Mouse (Mus musculus): ENCODE measurements at regions not wholly inside any gene's neighbourhood (a gene's known extent, or its start where the extent isn't known, plus 50 kb on each side); places are given as distances from the start of the nearest gene placed in this dataset.

DNA sequence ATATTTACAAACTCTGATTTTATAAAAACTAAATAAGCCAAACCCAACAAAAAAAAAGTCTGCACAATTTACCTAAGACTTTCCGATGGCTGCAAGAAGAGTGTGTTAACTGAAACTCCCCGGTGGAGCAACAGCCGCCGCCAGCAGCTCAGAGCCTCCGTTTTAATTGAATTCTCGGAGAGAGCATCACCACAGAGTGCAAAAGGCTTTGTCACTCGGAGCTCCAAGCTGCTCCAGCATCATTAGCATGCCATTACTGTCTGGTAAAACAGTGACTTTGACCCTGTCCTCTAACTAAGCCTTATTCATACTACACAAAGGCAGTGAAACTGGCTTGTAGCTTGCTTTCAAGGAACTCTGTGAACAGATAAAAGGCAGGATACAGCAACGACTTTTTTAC, 176.5 kb downstream of the Efnb2 start:
- DNase-seq (ENCODE audit: low read depth) = no peak

DNA sequence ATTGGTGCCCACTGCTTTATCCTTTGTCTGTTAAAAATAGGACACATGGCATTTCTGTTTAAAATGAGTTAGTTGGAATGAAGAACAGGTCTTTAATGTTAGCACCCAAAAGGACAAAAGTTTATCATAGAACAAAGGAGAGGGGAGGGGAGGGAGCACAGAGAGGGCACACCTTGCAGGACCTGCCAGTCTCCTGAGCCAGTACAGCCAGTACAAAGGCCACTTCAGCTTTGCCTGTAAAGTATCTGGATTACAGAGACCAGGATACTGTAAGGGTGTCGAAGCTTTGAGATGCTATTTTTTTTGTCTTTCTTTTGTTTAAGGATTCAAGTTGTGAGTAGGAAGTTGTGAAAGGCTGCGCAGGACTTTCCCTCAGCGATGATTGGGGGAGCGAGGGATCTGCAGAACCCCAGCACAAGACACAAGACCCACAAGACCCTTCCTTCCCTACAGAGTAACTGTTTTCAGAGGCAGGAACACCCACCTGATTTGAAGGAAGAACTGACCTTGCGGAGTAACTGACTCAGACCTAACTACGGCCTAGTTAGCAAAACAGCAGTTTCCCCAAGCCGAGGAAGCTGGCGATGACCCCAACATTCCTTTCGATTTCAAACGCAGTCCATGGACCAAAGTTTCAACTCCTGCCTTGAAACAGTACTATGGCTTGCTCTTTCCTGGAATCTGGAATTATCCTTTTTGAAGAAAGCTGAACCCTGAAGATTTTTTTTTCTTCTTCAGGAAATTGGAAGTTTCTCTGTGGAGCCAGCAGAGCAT, 178.1 kb downstream of the Efnb2 start:
- no peak for DNase-seq (ENCODE audit: low read depth)

DNA sequence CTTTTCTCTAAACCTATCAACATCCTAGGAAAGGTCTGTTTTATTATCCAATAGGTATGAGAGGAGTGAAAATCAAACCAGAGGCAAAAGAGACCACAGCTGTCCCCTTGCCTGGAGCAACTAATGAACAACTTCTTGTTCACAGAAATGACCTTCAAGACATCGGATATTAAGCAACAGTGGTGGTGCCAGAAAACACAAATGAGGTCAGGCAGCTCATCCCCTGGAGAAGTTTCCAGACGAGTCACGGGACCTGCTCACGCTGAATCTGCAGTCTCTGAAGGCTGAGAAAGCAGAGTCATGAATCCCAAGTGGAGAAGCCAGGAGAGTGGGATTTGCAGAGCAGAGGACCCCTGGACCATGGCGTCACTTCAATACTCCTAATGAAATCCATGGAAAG, 183.6 kb downstream of the Efnb2 start:
- DNase-seq (ENCODE audit: low read depth) = no peak

DNA sequence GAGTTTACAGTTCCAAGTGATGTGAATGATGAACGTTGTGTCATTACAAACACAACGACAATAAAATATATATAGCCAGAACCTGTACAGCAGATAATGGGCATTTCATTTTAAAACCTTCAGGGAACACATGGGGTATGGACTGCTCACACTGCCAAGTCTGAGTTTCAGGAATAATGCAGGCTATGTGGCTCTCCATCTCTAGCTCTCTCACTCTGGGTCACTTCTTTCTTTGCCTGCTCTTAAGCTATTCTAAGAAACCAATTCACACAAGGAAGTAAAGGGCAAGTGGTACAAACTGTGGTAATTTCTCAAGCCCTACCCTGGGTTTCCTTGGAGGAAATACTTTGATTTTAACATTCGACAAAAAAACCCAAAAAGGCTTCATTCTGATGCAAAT, 192.5 kb downstream of the Efnb2 start:
- DNase-seq (ENCODE audit: low read depth) = no peak

DNA sequence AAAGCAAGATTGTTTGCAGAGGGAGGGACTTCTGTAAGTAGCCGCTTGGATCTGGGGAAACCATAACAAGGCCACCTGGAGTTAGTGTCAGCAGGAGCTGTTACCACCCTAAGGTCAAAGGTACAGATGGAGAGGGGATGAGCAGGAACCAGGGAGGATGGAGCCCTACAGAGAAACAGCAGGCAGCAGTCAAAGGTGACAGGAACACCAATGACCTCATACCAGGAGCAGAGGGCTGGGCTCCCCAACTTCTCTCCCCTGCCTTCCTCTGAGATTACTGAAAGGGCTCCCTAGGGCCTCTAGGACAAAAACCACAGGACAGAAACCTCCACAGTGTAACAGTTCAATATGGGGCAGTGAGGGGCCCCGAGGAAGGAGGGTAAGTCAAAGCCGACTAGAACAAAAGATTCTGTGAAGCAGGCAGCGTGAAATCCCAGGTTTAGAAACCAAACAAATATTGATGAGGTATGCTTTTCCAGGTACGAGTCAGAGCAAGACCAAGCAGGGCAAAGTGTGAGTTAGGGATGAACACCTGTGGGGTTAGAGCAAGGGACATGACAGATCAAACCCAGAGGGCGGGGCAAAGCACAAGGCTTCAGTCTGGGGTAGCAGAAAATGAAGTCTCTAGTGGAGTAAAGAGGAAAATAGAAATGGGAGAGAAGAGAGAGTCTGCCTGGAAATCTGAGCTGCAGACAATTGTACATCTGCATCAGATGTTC, 194.4 kb downstream of the Efnb2 start:
- no peak for DNase-seq (ENCODE audit: low read depth)

DNA sequence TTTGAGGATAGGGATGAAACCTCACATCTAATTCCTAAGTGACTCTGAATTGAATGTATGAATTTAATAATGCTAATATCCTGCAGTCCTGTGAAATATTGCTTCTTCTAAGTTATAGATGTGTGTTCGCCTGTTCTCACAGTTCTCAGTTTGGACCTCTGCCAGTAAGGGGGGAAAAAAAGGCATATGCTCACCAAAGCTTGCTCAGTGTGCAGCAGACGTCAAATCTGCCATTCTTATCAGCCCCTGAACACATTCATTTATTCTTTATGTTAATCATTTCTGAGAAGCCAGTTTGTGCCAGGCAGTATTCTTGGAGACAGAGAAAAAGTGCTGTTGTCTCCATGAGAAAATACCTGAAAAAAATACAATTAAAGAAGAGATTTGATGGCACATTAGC, 198.6 kb downstream of the Efnb2 start:
- no peak for DNase-seq (ENCODE audit: low read depth)

DNA sequence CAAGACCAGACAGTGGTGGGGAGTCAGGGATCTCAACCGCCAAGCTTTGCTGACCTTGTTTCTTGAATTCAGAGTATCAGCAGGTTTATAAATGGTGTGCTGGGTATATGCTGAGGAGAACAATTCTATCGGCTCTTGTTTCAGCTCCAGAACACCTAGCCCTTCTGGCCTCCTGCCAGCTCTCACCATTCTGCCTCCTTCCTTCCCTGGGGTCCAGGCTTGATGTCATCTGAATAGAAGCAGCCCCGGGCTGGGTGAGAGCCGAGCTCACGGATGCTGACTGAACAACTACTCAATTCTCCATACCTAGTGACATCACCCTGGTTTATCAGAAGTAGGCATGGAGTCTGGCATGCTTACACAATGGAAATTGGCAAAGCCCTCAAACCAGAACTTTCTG, 203.5 kb downstream of the Efnb2 start:
- DNase-seq (ENCODE audit: low read depth) = no peak

DNA sequence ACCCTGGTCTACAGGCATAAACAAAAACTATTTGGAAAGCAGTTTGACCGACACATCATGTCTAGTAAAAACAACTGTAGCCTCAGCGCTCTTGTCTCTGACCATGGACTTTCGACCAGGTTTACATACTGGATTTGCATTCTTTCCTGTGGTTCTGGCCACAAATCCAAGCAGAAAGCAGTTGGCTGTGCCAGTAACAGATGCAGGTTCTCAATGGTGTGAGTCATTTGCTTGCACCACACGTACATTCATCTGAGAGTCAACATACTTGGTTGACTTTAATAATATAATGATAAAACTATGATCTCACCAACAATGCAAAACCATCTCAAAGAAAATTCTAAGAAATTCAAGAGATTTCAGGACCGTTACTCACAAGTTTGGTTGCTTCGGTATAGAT, 207.1 kb downstream of the Efnb2 start:
- peak; percentile 67 for DNase-seq (ENCODE audit: low read depth)

DNA sequence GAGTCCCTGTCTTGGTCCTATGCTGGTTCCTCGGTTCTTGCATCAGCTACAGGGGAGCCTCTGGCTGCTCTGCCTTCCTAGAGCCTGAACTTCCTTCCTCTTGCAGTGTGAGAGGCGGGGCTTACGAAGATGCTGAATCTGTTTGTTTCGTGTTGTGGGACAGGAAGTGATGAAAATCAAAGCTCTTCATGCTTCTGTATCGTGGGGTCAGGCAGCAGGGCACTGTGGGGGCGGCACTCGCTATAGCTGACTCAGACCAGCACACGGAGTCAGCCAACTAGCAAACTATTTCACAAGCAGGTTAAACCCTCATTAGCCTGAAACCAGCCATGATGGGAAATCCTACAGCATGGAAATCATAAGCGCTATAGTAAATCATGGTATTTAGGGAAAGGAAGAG, 208.8 kb downstream of the Efnb2 start:
- DNase-seq (ENCODE audit: low read depth) = no peak

DNA sequence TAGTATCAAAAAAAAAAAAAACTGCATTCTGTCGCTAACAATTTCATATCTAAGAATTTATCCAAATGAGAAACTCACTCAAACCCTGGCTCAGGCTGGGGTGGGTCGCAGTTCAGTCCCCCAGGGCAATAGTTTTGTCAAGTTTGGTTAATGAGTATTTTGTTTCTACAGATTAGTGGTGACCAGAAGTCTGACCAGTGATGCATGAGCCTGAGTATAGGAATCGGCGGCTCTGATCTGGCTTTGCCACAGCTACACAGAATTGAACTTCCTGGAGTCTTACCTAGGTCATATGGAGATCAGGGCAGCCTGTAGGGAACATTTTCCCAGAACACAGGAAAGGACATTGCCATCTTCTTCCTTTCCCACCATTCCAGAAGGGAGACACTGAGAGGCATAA, 212.1 kb downstream of the Efnb2 start:
- DNase-seq (ENCODE audit: low read depth) = no peak

DNA sequence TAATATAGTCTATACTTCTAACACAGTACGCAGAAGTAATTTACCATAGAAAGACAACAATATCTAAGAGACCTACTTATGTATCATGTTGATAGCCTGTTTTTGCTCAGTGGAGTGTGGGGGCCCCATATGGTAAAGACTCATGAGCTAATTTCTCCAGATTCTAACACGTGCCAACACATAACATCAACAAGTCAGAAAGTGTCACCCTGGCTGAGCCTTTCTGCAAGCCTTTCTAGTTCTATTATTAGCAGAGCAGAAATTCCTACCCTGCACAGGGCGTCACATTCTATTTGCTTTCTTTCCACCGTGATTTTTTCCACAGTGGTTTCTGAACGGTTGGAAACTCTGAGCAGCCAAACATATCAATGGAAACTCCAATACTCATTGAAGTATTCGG, 219.5 kb downstream of the Efnb2 start:
- DNase-seq (ENCODE audit: low read depth) = no peak

DNA sequence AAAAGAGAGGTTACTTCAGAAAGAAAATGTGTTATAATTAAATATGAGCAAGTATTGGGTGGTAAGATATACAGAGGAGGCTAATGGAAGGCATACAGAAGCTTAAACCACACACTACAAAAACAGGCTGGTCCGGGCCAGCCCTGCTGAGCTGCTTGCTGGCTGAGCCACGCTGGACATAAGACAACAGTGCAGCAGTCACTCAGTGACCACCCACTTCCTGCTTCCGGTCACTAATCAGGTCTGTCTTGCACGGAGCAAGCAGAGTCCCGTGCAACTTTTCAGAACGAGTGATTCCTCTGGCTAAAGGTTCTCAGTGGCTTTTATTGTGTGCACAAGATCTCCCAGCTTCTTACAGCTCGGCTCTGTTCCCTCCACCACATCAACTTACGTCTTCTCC, 220.1 kb downstream of the Efnb2 start:
- no peak for DNase-seq (ENCODE audit: low read depth)

DNA sequence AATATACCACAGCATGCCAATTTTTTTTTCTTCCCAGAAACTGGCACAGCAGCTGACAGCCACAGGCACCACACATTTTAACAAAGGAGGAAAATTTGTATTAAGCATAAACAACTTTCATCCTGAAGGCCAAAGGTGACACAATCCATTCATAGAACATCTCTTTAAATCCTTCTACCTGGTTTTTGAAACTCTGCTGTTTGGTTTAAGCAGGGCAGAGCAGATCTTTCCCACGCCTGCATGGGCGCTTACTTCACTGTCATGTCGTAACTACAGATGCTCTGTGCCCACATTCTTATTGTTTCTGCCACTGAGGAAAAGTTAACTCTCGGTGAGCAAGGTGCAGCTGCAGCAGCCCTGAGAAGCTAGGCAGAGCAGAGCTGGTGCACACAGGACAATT, 234.8 kb downstream of the Efnb2 start:
- DNase-seq (ENCODE audit: low read depth) = no peak

DNA sequence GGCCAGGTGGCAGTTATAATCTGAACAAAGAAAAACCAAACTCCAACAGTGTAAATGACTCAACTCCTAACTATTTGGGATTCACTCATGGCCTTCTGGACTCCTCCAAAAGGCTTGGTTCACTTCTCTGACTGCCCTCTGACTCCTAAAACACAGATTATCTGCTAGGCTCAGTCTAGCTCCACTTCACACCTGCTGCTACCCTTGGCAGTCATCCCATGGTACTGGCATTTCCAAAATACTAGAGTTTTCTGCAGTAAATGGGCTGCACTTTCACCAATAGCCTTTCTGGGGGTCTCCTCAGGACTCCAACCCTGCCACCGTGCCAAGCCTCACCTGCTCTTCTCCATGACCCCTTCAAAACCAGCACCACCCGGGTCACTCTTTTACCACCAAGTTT, 237.6 kb downstream of the Efnb2 start:
- DNase-seq (ENCODE audit: low read depth) = no peak

DNA sequence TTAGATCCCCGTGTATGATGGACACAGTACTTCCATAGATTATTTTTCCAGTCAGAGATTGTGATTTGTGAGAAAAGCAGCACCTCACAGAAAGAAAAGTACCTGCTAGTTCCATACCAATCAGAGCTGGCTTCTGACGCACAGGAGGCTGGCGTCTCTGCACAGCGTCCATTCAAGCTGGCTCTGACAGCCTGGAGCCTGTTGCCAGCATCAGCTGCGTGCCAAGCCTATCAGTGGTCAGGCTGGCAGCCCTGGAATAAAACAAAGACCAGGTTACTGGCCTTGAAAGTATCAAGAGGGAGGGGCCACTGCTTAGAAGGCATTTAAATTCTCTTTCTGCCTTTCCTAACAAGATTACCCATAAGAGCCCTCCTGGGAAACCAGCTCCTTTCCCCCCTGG, 239.3 kb downstream of the Efnb2 start:
- DNase-seq (ENCODE audit: low read depth) = no peak

DNA sequence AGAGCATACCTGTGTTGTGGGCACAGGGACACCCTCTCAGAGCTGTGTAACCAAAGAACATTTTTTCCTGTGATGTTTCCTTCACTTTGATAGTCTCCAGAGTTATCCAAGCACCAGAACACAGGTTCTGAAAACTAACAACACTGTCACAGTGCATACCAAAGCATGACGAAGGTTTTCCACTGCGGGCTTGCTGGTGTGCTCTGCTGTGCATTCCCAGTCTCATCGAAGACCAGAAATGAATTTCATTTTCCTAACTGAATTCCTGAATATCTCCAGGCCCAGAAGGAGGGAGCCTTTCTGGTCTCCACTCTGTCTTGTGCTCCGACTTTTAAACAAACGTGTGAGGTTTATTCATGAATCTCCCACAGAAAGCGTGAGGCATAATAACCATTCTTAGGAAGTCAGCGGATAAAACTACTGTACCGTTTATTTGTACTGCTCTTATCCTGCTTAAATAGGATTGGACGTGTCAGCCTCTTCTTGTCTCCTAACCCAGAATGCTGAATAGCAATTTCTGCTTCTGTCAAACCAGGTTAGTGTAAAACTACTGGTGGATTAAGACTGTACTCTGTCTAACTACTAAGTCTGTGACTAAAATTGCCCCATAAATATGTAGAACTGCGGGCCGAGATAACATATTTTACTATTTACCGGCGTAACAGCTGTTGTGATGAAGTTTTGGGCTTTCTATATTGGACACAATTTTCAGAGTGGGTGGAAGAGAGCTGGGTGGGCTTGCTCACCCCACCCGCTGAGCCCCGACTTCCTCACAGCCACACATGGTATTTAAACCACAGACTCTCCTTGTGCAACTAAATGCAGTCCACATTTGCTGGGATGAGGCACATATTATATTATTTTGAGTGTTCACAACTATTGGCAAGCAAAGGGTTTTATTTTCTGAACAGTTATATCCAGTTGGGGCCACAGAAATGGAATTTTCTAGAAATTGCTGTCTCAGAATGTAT, 241.4 kb downstream of the Efnb2 start:
- no peak for DNase-seq (ENCODE audit: low read depth)

DNA sequence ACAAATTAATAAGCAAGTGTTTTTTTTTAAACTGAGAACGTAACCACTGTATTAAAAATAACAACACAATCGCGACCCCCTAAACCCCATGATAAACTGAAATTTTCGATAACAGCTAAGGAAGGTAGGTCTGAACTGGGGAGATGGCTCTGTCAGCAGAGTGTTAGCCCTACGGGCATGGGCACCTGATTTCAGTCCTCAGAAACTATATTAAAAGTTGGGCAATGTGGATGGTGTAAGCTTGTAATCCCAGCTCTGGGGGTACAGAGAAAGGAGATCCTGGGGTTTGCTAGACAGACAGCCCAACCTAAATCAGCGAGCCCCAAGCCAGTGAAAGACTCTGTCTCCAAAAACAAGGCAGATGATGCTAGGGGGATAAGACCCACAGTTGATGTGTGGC, 242.1 kb downstream of the Efnb2 start:
- DNase-seq (ENCODE audit: low read depth) = no peak

DNA sequence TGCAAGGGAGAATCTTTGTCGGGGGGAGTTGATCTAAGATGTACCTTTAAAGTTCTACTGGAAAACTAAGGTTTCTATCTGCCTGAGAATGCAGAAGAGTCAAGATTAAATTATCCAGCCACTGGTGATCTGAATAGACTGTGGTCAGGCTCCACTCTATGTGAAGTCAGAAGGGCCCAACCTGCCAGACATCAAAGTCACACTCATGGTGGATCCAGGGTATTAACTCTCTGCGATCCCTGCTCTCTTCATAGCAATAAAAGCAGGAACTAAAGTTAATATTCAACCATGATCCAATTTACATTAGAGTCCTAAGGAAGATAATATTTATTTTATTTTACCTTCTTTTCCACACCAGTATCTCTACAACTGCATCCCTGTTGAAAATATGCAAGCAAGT, 242.5 kb downstream of the Efnb2 start:
- no peak for DNase-seq (ENCODE audit: low read depth)

DNA sequence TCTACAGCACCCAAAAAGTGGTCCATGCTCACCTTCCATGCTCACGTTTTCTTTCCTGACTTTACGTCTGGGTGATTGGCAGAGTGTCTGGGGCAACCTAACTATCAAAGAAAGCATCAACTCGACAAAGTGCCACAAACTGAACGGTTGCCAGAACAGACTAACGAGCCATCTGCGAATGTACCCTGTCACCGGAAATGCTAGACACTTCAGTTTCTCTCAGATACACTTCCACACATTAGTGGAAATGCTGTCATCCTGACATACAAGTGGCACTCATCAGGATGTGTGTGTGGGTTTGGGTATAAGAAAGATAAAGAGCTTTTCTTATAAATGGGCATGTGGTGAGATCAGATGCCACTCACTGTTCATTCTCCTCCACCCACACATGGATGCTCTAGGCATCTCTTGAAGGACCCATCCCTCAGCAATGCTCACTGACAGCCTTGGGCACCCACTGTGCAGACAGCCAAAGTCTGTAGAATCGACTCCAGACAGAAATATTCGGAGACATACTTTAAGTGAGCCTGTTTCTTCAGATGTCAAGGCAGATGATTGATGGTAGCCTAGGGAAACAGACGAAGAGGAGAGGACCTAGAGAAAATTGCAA, 244.8 kb downstream of the Efnb2 start:
- DNase-seq (ENCODE audit: low read depth) = no peak

DNA sequence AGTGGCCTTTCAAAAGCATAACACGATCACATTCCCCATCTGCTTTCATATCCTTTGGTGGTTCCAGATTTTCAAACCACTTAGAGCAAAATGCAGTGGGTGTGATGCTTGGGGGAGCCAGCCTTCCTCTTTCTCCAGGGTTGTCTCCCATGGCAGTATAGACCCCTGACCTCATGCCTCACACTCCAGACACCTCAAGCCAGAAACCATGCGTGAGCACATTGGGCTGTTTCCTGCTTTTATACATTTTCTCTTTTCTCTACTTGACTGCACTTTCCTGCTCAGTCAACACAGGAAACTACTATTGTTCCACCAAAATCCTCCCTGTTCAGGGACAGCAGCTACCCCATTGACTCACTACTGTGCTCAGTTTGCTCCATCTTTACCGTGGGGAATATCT, 253.7 kb downstream of the Efnb2 start:
- no peak for DNase-seq (ENCODE audit: low read depth)

DNA sequence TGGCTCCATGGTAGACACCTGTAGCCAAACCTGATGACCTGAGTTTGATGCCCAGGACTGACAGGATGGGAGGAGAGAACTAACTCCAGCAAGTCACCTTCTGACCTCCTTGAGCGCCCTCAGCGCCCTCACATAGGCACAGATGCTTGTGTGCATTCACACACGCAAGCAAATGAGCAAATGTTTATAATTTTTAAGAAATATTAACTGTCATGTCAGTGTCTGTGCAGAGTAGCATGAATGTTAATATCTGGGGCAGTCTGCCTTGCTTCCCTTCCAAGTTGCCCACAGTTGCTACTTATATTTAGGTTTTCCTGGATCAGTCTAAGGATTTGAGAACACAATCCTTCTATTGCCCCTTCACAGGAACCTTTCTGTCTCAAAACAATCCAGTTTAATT, 257.6 kb downstream of the Efnb2 start:
- DNase-seq (ENCODE audit: low read depth) = no peak

DNA sequence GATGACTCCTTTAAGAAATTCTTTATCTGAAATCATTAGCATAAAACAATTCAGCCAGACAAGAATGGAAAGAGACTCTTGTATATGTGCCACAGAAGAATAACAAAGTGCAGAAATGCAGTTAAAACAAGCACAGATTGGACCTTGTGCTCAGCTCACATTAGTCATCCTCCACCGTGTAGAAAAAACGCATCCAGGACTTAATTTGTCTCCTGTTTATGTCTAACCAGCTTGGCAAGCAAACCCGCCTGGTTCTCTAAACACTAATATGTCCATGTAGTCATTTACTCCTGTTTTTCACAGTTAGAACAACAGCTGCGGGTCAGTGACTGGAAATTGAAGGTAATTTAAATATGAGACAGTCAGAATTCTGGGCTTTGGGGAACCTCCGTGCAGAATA, 268.7 kb downstream of the Efnb2 start:
- peak; percentile 17 for DNase-seq (ENCODE audit: low read depth)
